Mouse (Mus musculus): ENCODE data around the gene Srsf9.

DNA sequence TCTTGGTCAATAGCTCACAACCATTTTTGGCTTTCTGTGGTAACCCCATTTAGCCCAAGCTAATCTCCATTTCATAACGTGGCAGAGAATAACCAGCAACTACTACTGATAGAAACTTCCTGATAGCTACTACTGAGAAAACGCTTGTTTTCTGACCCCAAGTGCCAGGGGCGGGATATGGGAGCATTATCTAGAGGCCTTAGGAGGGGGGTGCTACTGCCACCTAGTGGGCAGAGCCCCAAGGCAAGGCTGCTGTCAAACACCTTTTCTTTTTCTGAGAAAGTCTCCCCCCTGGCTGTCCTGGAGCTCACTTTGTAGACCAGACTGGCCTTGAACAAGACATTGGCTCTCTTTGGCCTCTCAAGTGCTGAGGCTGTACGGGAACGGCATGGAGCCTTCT lies 20.6 kb downstream of the Srsf9 start:
- TF ChIP-seq CTCF (conservative IDR thresholded peaks at IDR 0.05; ENCODE audit: low read length), result peak; percentile 93
- TF ChIP-seq POU5F1 (IDR thresholded peaks at IDR 0.05; ENCODE audit: borderline replicate concordance, low read length), result no peak
- no peak for TF ChIP-seq NANOG (IDR thresholded peaks at IDR 0.05; ENCODE audit: borderline replicate concordance, low read length)

Measured in E14TG2a.4 (cell line).